Mouse (Mus musculus) kidney, adult 11 months (tissue): ENCODE data around the gene Foxp1.

Experiments used
- DNase-seq: peaks from one replicate; pipeline ENCODE4 v3.0.0; 2022

The Foxp1 gene

GRCm38 (mm10) chr6:98980001-98980400, 542.5 kb downstream of the Foxp1 start:
- no peak for DNase-seq

DNA sequence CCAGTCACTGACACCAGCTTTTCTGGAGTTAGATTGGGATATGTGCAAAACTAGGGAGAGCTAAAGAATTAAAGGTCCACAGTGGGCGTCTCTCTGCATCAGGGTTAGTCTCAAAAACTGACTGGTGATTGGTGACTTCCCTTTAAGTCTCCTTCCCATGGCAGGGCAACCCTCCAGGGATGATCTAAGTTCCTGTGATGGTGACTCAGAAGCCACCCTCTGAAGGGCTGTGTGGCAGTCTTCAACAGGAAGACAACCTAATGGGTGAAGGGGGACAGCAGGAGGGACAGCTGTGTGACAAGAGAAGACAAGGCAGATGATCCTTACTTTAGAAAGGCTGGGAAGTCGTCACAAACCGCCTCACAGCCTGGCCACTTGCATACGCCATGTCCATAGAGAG, 544.7 kb downstream of the Foxp1 start:
- no peak for DNase-seq

- no peak for DNase-seq
Measured at GRCm38 (mm10) chr6:98975918-98976317, 546.6 kb downstream of the Foxp1 start.

DNA sequence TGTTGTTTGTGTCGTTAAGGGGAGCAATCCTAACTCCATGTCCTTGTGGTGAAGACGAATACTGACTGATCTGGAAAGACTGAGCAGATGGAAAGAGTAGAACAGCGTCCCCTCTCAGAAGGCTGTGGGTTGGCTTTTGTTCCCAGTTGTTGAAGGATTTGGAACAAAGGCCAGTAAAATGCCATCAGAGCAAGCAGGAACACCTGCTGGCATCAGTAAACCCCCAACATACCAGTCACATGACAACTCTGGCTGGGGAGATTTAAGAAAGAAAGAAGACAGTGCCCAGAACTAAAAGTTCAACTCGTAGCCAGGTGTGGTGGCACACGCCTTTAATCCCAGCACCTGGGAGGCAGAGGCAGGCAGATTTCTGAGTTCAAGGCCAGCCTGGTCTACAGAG, 549.1 kb downstream of the Foxp1 start:
- DNase-seq, result no peak

DNA sequence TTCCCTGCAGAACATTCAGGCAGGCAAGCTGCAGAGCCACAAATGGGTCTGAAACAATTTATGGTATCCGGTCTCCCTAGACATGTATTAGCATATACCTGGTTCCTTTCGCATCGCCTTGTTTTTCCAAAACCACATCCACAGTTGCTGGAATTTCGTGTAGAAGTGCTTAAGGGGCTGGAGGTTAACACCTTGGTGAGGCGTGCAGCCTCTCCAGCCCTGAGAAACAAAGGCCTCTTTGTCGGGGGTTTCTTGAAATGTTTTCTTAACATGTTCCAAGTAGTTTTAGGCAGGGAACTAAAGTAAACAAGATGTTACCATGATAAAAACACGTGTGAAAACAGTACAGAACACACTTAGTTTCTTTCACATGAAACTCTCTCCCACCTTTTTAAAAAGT, 550.1 kb downstream of the Foxp1 start:
- DNase-seq, result no peak

DNA sequence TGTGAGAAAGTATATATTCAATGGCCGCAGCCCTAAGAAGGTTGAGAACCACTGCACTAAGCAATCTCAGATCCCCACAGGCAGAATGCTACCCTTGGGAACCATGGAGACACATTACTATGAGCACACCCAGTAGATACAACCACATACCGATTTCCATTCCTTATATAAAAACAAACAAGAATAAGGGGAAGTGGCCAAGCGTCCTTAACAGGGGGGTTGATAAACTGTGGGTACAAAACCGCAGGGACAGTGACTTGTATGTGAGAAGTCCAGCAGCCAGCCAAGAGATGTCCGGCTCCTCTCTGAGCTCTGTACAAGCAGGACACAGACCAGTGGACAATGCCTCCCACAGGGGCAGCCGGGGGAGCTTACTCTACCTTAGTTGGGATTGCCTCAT, 563.2 kb downstream of the Foxp1 start:
- DNase-seq, result no peak

DNA sequence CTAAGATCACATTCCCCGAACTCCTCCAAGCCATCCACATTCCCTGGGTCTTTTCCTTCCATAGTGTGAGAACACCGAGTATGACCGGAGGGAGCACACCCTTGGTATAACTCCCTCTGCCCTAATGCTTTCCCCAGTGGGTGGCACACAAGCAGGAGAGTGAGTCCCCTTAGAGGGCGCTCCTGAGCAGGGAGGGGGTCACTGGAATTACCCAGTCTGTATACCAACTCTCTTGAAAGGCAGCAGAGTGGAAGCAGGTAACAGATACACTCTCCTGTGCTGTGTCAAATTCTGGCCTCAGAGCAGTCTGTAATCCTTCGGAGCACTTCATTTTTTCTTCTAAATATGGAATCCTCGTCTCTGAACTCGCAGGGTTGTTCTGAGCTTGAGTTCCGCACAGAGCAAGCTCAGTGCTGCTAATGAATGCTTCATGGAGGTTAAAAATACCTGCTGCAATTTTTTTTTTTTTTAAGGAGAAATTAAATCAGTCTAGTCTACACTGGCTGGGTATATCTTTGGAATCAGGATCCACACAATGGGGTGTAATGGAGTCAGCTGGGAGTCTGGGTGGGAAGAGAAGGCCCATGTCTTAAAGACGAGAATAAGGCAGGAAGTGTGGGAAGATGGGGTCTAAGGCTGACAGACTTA, 565.9 kb downstream of the Foxp1 start:
- no peak for DNase-seq

- DNase-seq, result no peak
Measured at GRCm38 (mm10) chr6:98955706-98956105, 566.8 kb downstream of the Foxp1 start.

- DNase-seq, result no peak
Measured at GRCm38 (mm10) chr6:98954439-98954838, 568.1 kb downstream of the Foxp1 start.

GRCm38 (mm10) chr6:98949703-98950191, 572.8 kb downstream of the Foxp1 start:
- peak; percentile 27 for DNase-seq

- DNase-seq, result no peak
Measured at GRCm38 (mm10) chr6:98949286-98949685, 573.2 kb downstream of the Foxp1 start.

DNA sequence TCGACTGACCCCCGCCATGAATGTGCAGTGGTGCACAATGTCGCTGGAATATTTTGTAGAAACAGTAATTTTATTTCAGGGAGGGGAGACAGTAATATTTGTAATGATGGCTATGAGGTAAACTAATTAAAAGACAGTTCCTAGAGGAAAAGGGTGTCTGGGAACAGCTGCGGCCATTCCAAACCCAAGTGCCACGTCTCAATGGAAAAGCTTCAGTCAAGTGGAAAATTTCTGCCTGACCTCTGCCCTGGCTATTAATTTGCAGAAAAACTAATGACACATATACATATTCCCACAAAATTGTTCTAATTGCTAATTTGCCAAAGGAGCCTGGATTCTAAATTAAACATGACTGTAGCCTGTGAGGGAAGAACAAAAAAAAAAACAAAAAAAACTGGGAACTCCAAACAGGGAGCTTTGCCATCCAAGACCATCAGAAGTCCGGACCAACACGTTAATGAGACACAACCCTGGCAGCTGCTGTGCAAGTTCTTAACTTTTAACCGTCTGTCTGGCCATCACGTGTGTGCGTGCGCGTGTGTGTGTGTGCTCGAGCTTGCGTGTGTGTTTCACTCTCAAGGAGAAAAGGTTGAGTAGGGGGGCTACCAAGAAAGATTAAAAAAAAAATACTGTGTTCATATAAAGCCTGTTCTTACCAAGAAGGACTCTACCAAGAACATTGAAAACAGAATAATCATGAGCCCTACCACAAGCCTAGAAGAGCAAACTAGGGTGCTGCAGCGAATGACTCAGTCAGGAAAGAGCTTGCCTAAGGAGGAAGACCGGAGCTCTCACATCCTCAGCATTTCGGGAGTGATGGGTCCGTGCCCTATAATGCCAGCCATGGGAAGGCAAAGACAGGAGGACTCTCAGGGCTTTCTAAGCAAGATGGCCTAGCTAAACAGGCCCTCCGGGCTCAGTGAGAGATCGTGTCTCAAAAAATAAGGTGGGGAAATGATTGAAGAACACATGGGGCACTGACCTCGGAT, 574.1 kb downstream of the Foxp1 start:
- no peak for DNase-seq

DNA sequence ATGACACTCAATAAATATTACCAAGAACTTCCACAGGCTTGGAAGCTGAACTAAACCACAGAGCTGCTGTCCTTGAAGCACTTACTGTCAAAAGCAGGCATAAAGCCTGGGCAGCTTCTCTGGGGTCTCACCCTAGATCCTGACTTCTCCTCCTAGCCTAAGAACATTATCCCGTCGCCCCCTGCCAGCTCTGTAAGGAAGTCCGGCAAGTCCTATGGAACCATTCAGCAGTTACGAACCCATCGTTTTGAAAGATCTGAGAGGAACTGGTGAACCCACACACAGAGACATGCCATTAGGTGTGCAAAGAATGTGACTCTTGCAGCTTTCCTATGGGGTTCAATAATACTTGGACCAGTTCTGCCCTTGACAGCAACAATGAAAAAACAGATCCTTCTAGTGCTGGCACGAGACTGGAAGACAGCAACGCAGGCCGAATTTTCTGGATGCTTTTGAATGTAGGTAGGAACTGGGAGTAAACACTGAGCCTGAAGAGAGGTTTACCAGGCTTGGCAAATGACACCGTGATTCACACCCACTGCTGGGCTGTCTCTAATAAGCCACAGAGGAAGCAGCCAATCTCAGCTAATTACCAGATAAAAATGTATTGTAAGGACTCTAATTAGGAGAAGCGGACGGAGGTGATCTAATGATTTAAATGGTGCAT, 574.9 kb downstream of the Foxp1 start:
- DNase-seq, result no peak

- DNase-seq, result no peak
Measured at GRCm38 (mm10) chr6:98946731-98947130, 575.8 kb downstream of the Foxp1 start.

- DNase-seq, result no peak
Measured at GRCm38 (mm10) chr6:98945496-98946412, 576.8 kb downstream of the Foxp1 start.

DNA sequence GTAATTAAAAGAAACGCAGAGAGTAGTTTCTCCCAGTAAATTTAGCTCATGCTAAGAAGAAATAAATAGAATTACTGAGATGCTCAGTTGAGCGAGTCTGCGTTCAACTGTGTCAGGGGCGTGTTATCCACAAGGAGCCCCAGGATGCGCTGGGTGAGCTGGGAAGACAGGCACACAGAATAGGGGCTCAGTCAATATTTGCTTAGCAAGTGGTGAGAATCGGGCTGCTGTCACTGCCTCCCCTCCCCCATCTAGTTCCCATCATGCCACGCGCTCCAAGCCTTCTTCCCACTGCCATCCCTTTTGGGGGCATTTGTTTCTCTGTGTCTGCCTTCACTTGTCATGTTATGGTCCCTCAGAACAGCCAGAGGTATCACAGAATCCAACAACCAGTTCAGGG, 584.2 kb downstream of the Foxp1 start:
- no peak for DNase-seq

- no peak for DNase-seq
Measured at GRCm38 (mm10) chr6:98937513-98937912, 585.0 kb downstream of the Foxp1 start.

GRCm38 (mm10) chr6:98936377-98936776, 586.1 kb downstream of the Foxp1 start:
- no peak for DNase-seq

GRCm38 (mm10) chr6:98935169-98935568, 587.4 kb downstream of the Foxp1 start:
- DNase-seq, result no peak

GRCm38 (mm10) chr6:98934381-98934780, 588.1 kb downstream of the Foxp1 start:
- no peak for DNase-seq

DNA sequence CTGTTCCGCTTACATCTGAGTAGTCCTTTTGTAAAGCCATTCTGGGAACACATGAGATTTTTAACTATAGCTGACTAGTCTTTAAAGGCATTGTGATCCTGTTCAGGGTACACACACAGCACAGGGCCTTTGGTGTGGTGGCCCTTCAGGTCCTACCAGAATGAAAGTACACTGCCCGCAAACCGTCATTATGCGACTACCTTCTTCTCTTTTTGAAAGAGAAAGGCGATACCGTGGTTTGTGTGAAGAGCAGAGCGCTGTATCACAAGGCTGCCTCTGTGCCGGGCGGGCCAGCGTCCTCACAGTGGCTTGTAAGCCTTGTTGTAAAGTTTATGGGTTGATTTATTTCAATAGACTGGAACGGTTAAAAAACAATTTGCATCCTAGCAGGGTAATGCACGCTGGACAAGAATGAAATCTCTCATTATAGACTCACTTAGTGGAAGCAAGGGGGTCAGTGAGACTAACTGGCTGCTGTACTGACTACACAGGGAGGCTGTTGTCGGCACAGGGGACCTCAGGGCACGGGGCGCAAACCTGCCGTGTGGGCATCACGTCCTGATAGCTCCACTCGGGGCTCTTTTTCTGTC, 589.3 kb downstream of the Foxp1 start:
- no peak for DNase-seq
